Mouse (Mus musculus): Measurements from ENCODE around the gene Coq8b.

GRCm38 (mm10) chr7:27257046-27257851 is 24.4 kb downstream of the Coq8b start:
- TF ChIP-seq CTCF (IDR thresholded peaks at IDR 0.05; ENCODE audit: extremely low read depth, insufficient read depth, low read length) (no peak), POLR2A (IDR thresholded peaks at IDR 0.05; ENCODE audit: extremely low read depth, insufficient read depth, low read length) (0 out of 2 replicates have a peak, but pooled peaks have one; percentile 29)
